Mouse (Mus musculus) bone marrow, adult 2 months (tissue): Measurements from ENCODE around the gene Lrrc28.

Experiments
- CTCF ChIP-seq: fragments of 200-500 bp; IDR thresholded peaks from 2 replicates; pipeline ENCODE4 v1.5.1; 2011; ENCODE audit warnings: low read length, control low read depth; ENCODE audit not compliant: control insufficient read depth, insufficient read depth
- POLR2A ChIP-seq: fragments of 200-500 bp; IDR thresholded peaks from 2 replicates; pipeline ENCODE4 v1.6.1; 2011; ENCODE audit warnings: low read depth, mild to moderate bottlenecking, control low read depth, low read length, borderline replicate concordance; ENCODE audit not compliant: control insufficient read depth

DNA sequence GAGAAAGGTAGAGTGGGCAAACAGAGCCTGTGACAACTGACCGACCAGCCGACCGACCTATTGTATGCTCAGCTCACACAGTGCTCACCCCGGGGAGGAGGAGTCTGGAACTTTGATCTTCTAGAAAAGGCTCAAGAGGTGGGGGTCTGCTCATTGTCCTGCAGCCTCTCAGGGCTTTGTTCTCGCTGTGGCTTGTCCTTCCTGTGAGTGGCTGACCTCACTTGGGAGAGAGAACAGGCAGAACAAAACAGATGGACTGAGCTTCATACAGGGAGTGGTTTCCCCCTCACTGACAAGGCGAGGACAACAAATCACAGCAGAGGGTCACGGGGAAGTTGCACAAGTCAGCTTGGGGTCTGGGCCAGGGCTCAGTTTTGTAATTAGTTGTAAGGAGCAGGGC is 181.5 kb downstream of the Lrrc28 start:
- TF ChIP-seq CTCF (no peak), POLR2A (no peak)
